Mouse (Mus musculus) MEL (cell line): ENCODE data around the gene Loxl1. TPM values are rescaled to one million over a fixed set of nuclear protein-coding genes. Genes with fewer than 3 reads are reported as not detected.
"Not testable (repeated sequence)": the region's sequence is repeated elsewhere in the genome, so short reads cannot be mapped to it uniquely, and the experiment has no call there.

Experiments used
- DNase-seq: peaks from one replicate; pipeline ENCODE4 v3.0.0; 2011; ENCODE audit warnings: low read depth, low spot score
- H3K27ac ChIP-seq: 2 replicates; pipeline ENCODE4 v1.5.1; 2012; ENCODE audit warnings: low read depth, mild to moderate bottlenecking, control low read depth, low read length, moderate library complexity; ENCODE audit not compliant: control insufficient read depth
- H3K27me3 ChIP-seq, 2 experiments: fragments of 150-350 bp in 1 of 2; sonication (generic) in 1 of 2; 2 replicates each; pipeline ENCODE4 v1.6.1; 2012; ENCODE audit warnings: low read length in 2 of 2, mild to moderate bottlenecking in 2 of 2, improper control_type of control experiment in 1 of 2, moderate library complexity in 1 of 2; ENCODE audit not compliant: insufficient read depth in 2 of 2, control insufficient read depth in 1 of 2
- H3K36me3 ChIP-seq, 2 experiments: 2 replicates each; pipeline ENCODE4 v1.6.1; 2012 to 2014; ENCODE audit warnings: low read length in 2 of 2, improper control_type of control experiment in 1 of 2, inconsistent platforms in 1 of 2, mild to moderate bottlenecking in 1 of 2; ENCODE audit not compliant: insufficient read depth in 2 of 2, control insufficient read depth in 1 of 2
- H3K4me1 ChIP-seq, 2 experiments: fragments of 150-350 bp in 1 of 2; sonication (generic) in 1 of 2; 2 replicates each; pipeline ENCODE4 v1.6.1; 2012; ENCODE audit warnings: low read length in 2 of 2, improper control_type of control experiment in 1 of 2, mild to moderate bottlenecking in 1 of 2; ENCODE audit not compliant: insufficient read depth in 2 of 2, control insufficient read depth in 1 of 2
- H3K4me3 ChIP-seq, 2 experiments: fragments of 150-350 bp in 1 of 2; sonication (generic) in 1 of 2; 2 replicates each; pipeline ENCODE4 v1.5.1; 2012; ENCODE audit warnings: low read depth in 2 of 2, low read length in 2 of 2, mild to moderate bottlenecking in 2 of 2, moderate library complexity in 2 of 2, control low read depth in 1 of 2, improper control_type of control experiment in 1 of 2; ENCODE audit not compliant: control insufficient read depth in 1 of 2, insufficient read depth in 1 of 2
- H3K79me2 ChIP-seq: 2 replicates; pipeline ENCODE4 v1.6.1; 2012; ENCODE audit warnings: mild to moderate bottlenecking, low read length, moderate library complexity; ENCODE audit not compliant: control insufficient read depth, poor library complexity, insufficient read depth
- H3K9ac ChIP-seq: 2 replicates; pipeline ENCODE4 v1.6.1; 2012; ENCODE audit warnings: low read depth, mild to moderate bottlenecking, control low read depth, low read length, moderate library complexity; ENCODE audit not compliant: control insufficient read depth, poor library complexity, severe bottlenecking
- H3K9me3 ChIP-seq: fragments of 150-350 bp; sonication (generic); replicated peaks from 2 replicates; pipeline ENCODE4 v1.6.1; 2012; ENCODE audit warnings: mild to moderate bottlenecking, low read length, improper control_type of control experiment, moderate library complexity; ENCODE audit not compliant: insufficient read depth
- BHLHE40 ChIP-seq: IDR thresholded peaks from 2 replicates; pipeline ENCODE4 v1.6.1; 2012; ENCODE audit warnings: low read depth, mild to moderate bottlenecking, inconsistent platforms, low read length, improper control_type of control experiment, borderline replicate concordance
- CTCF ChIP-seq, 3 experiments: IDR thresholded peaks in 2 of 3; conservative IDR thresholded peaks in 1 of 3; 2 replicates each; pipeline ENCODE4 v1.5.1; 2011 to 2012; ENCODE audit warnings: low read length in 3 of 3, low read depth in 2 of 3, mild to moderate bottlenecking in 2 of 3, improper control_type of control experiment in 1 of 3, inconsistent platforms in 1 of 3, mixed read lengths in 1 of 3, moderate library complexity in 1 of 3; ENCODE audit not compliant: control insufficient read depth in 1 of 3, insufficient read depth in 1 of 3, poor library complexity in 1 of 3, severe bottlenecking in 1 of 3
- E2F4 ChIP-seq: IDR thresholded peaks from 2 replicates; pipeline ENCODE4 v1.6.1; 2011; ENCODE audit warnings: low read depth, low read length, improper control_type of control experiment, borderline replicate concordance
- ETS1 ChIP-seq: IDR thresholded peaks from 2 replicates; pipeline ENCODE4 v1.6.1; 2012; ENCODE audit warnings: low read depth, mild to moderate bottlenecking, inconsistent platforms, low read length, improper control_type of control experiment, moderate library complexity
- GABPA ChIP-seq: IDR thresholded peaks from 2 replicates; pipeline ENCODE4 v1.6.1; 2012; ENCODE audit warnings: low read depth, mild to moderate bottlenecking, inconsistent platforms, low read length, improper control_type of control experiment, moderate library complexity
- GATA1 ChIP-seq: IDR thresholded peaks from 2 replicates; pipeline ENCODE4 v1.6.1; 2011; ENCODE audit warnings: low read depth, low read length, improper control_type of control experiment
- HCFC1 ChIP-seq: IDR thresholded peaks from 2 replicates; pipeline ENCODE4 v1.6.1; 2012; ENCODE audit warnings: low read depth, mild to moderate bottlenecking, inconsistent platforms, low read length, improper control_type of control experiment, moderate library complexity
- JUND ChIP-seq: IDR thresholded peaks from 2 replicates; pipeline ENCODE4 v1.6.1; 2011; ENCODE audit warnings: low read depth, mild to moderate bottlenecking, improper control_type of control experiment, low read length
- KAT2A ChIP-seq: conservative IDR thresholded peaks from 2 replicates; pipeline ENCODE4 v1.6.1; 2012; ENCODE audit warnings: low read depth, low read length, improper control_type of control experiment, inconsistent platforms
- MAX ChIP-seq: IDR thresholded peaks from 2 replicates; pipeline ENCODE4 v1.6.1; 2011; ENCODE audit warnings: low read length, improper control_type of control experiment
- MAZ ChIP-seq: IDR thresholded peaks from 2 replicates; pipeline ENCODE4 v1.6.1; 2012; ENCODE audit warnings: low read depth, mild to moderate bottlenecking, inconsistent platforms, low read length, improper control_type of control experiment
- MEF2A ChIP-seq: IDR thresholded peaks from 2 replicates; pipeline ENCODE4 v1.6.1; 2014; ENCODE audit warnings: low read depth, mild to moderate bottlenecking, inconsistent platforms, low read length, improper control_type of control experiment; ENCODE audit not compliant: poor library complexity, insufficient replicate concordance, severe bottlenecking; ENCODE audit errors: extremely low read depth
- MXI1 ChIP-seq: IDR thresholded peaks from 2 replicates; pipeline ENCODE4 v1.6.1; 2011; ENCODE audit warnings: mild to moderate bottlenecking, low read depth, low read length, improper control_type of control experiment
- MYB ChIP-seq: IDR thresholded peaks from 2 replicates; pipeline ENCODE4 v1.6.1; 2011; ENCODE audit warnings: mild to moderate bottlenecking, low read depth, low read length, improper control_type of control experiment
- MYC ChIP-seq: IDR thresholded peaks from 2 replicates; pipeline ENCODE4 v1.6.1; 2011; ENCODE audit warnings: low read depth, mild to moderate bottlenecking, low read length, improper control_type of control experiment, moderate library complexity
- NELFE ChIP-seq: IDR thresholded peaks from 2 replicates; pipeline ENCODE4 v1.6.1; 2011; ENCODE audit warnings: low read depth, low read length, improper control_type of control experiment
- NRF1 ChIP-seq: IDR thresholded peaks from 2 replicates; pipeline ENCODE4 v1.6.1; 2014; ENCODE audit warnings: low read depth, mild to moderate bottlenecking, inconsistent platforms, low read length, improper control_type of control experiment, moderate library complexity; ENCODE audit not compliant: poor library complexity, insufficient read depth, severe bottlenecking
- POLR2A ChIP-seq, 2 experiments: IDR thresholded peaks; 2 replicates each; pipeline ENCODE4 v1.6.1; 2011 to 2012; ENCODE audit warnings: low read length in 2 of 2, mild to moderate bottlenecking in 2 of 2, control low read depth in 1 of 2, improper control_type of control experiment in 1 of 2, low read depth in 1 of 2, moderate library complexity in 1 of 2; ENCODE audit not compliant: control insufficient read depth in 1 of 2, insufficient read depth in 1 of 2, poor library complexity in 1 of 2
- POLR2AphosphoS2 ChIP-seq: IDR thresholded peaks from 2 replicates; pipeline ENCODE4 v1.6.1; 2011; ENCODE audit warnings: low read length, improper control_type of control experiment
- POLR2AphosphoS5 ChIP-seq: IDR thresholded peaks from 2 replicates; pipeline ENCODE4 v1.6.1; 2012; ENCODE audit warnings: low read depth, borderline replicate concordance, mild to moderate bottlenecking, inconsistent platforms, low read length, moderate library complexity, mixed read lengths
- RAD21 ChIP-seq: IDR thresholded peaks from 2 replicates; pipeline ENCODE4 v1.6.1; 2011; ENCODE audit warnings: mild to moderate bottlenecking, low read depth, low read length, improper control_type of control experiment
- RCOR1 ChIP-seq: IDR thresholded peaks from 2 replicates; pipeline ENCODE4 v1.6.1; 2012; ENCODE audit warnings: low read depth, mild to moderate bottlenecking, inconsistent platforms, low read length, improper control_type of control experiment
- SIN3A ChIP-seq: IDR thresholded peaks from 2 replicates; pipeline ENCODE4 v1.6.1; 2012; ENCODE audit warnings: low read length, improper control_type of control experiment, inconsistent platforms
- SMC3 ChIP-seq: IDR thresholded peaks from 2 replicates; pipeline ENCODE4 v1.6.1; 2011; ENCODE audit warnings: low read depth, low read length, improper control_type of control experiment
- TAL1 ChIP-seq: IDR thresholded peaks from 2 replicates; pipeline ENCODE4 v1.6.1; 2012; ENCODE audit warnings: mild to moderate bottlenecking, inconsistent platforms, low read length, moderate library complexity, mixed read lengths
- TBP ChIP-seq: IDR thresholded peaks from 2 replicates; pipeline ENCODE4 v1.8.0; 2011; ENCODE audit warnings: low read depth, low read length, improper control_type of control experiment
- TCF12 ChIP-seq: IDR thresholded peaks from 2 replicates; pipeline ENCODE4 v1.6.1; 2014; ENCODE audit warnings: low read depth, mild to moderate bottlenecking, inconsistent platforms, low read length, improper control_type of control experiment, moderate library complexity
- USF1 ChIP-seq: IDR thresholded peaks from 2 replicates; pipeline ENCODE4 v1.6.1; 2014; ENCODE audit warnings: low read depth, mild to moderate bottlenecking, inconsistent platforms, low read length, improper control_type of control experiment, moderate library complexity
- ZC3H11A ChIP-seq: IDR thresholded peaks from 2 replicates; pipeline ENCODE4 v1.6.1; 2012; ENCODE audit warnings: low read depth, mild to moderate bottlenecking, inconsistent platforms, low read length, improper control_type of control experiment
- ZKSCAN1 ChIP-seq: IDR thresholded peaks from 2 replicates; pipeline ENCODE4 v1.6.1; 2012; ENCODE audit warnings: low read depth, mild to moderate bottlenecking, inconsistent platforms, low read length, improper control_type of control experiment, moderate library complexity
- ZNF384 ChIP-seq: IDR thresholded peaks from 2 replicates; pipeline ENCODE4 v1.6.1; 2012; ENCODE audit warnings: low read depth, mild to moderate bottlenecking, inconsistent platforms, low read length, improper control_type of control experiment
- polyA plus RNA-seq, 2 experiments: library from polyadenylated mRNA; stranded (reverse) in 1 of 2; unstranded in 1 of 2; fragments of >175 nt in 1 of 2; fragments of >200 nt in 1 of 2; gene quantifications; 2 replicates each; pipeline versions ENCODE4 v1.2.1 to v1.2.4; 2012; ENCODE audit warnings: low replicate concordance in 2 of 2, low read depth in 1 of 2; ENCODE audit not compliant: insufficient read length in 2 of 2, insufficient read depth in 1 of 2, missing spikeins in 1 of 2
- total RNA-seq: library from RNA; depleted of rRNA; stranded (reverse); fragments of 300-350 nt; gene quantifications from 2 replicates; pipeline ENCODE4 v1.2.3, GENCODE M21; 2012

Gene Loxl1
- total and polyA plus RNA-seq, 3 experiments, result not detected

DNA sequence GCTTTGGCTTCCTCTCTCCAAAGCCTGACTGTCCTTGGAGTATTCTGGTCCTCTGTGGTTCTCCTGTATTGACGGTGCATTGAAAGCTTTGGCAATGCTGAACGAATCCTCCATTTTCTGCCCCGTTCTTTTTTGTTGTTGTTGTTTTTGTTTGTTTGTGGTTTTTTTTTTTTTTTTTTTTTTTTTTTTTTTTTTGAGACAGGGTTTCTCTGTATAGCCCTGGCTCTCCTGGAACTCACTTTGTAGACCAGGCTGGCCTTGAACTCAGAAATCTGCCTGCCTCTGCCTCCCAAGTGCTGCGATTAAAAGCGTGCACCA lies 59.2 kb downstream of the Loxl1 start:
- DNase-seq, H3K79me2 ChIP-seq, H3K9me3 ChIP-seq, H3K27me3 ChIP-seq, H3K36me3 ChIP-seq, H3K27ac ChIP-seq: not testable (repeated sequence)
- peak overlapping the region; percentile 80 for H3K9ac ChIP-seq
- H3K4me1 ChIP-seq, result peaks cover 0 to 20% of the 10 kb centered on the region in 2 experiments; a peak in 3 of 4 replicates
- peak; percentile 71 for TF ChIP-seq ZNF384
- TF ChIP-seq, all 39 proteins: peak for 1; not testable (repeated sequence) for 38
- peak overlapping the region; percentile 77 to 84 for H3K4me3 ChIP-seq

DNA sequence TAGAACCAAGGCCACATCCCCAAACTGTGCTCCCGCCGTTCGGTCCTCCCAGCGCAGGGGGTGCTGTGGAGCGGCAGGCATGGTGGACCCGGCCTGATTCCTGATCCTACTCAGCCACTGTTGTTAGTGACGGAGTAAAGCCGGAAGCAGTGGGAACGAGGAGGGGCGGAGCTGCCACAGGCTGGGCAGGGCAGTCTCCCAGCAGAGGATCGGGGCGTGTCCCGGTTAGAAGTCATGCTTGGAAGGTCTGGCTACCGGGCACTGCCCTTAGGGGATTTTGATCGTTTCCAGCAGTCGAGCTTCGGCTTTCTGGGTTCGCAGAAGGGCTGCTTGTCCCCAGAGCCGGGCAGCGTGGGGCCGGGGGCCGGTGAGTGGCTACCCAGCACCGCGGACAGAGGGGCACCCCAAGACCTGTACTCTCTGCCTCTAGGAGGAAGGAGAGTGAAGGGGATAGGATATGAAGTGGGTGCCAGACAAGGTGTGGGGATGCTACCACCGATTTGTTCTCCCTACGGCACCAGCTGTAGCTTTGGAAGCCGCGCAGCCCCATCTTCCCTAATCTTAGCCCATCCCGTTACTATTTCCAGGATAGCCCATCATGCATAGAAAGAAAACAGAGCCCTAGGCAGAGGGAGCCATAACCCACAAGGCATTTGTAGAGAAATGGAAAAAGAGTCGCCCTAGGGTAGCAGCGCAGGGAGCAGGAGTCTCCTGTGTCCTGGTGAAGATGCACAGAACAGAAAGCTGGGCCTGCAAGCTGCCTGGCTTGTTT lies 59.8 kb downstream of the Loxl1 start, which contains the start of gene Stoml1:
Gene Stoml1, plus strand, starts transcription at position 132 of the 772 bp plus-strand sequence.
- peak within 1 kb of the TSS; percentile 20; the same call in 1 of the 2 replicates for H3K27ac ChIP-seq
- no peaks in the 10 kb centered on the region for H3K9me3 ChIP-seq
- peak within 1 kb of the TSS; percentile 80 for H3K9ac ChIP-seq
- peak; percentile 97 for DNase-seq
- H3K27me3 ChIP-seq, result no peaks in the 10 kb centered on the region
- peaks cover 12% of the 10 kb centered on the region for H3K79me2 ChIP-seq
- H3K36me3 ChIP-seq, result peaks cover 0 to 9% of the 10 kb centered on the region in 2 experiments; a peak in 2 of 4 replicates
- peaks cover 0 to 20% of the 10 kb centered on the region in 2 experiments; a peak in 3 of 4 replicates for H3K4me1 ChIP-seq
- peak within 1 kb of the TSS; percentile 77 to 84 for H3K4me3 ChIP-seq
- TF ChIP-seq ZNF384, result no peak
- peak; percentile 58; the same call in 1 of the 2 replicates for TF ChIP-seq POLR2AphosphoS2
- TF ChIP-seq TBP, result peak; percentile 66
- peak; percentile 42; the same call in 1 of the 2 replicates for TF ChIP-seq ETS1
- no peak; the same call in 1 of the 2 replicates for TF ChIP-seq NRF1
- TF ChIP-seq ZC3H11A, result no peak
- TF ChIP-seq KAT2A, result no peak; the same call in 1 of the 2 replicates
- peak; percentile 82 to 94 (median 86) for TF ChIP-seq CTCF (IDR thresholded peaks at IDR 0.05 in 2 of 3, conservative IDR thresholded peaks at IDR 0.05 in 1 of 3; ENCODE audit: control insufficient read depth in 1 of 3, insufficient read depth in 1 of 3, low read depth in 2 of 3, low read length in 3 of 3, poor library complexity in 1 of 3, severe bottlenecking in 1 of 3)
- TF ChIP-seq JUND, result no peak
- TF ChIP-seq NELFE, result peak; percentile 83
- TF ChIP-seq SIN3A, result peak; percentile 96
- TF ChIP-seq E2F4, result no peak
- TF ChIP-seq BHLHE40, result no peak
- no peak for TF ChIP-seq MEF2A
- TF ChIP-seq HCFC1, result peak; percentile 94
- no peak for TF ChIP-seq USF1
- peak; percentile 63 to 89 for TF ChIP-seq POLR2A (IDR thresholded peaks at IDR 0.05; ENCODE audit: control insufficient read depth in 1 of 2, insufficient read depth in 1 of 2, low read depth in 1 of 2, low read length in 2 of 2, poor library complexity in 1 of 2)
- 0 out of 2 replicates have a peak, but pooled peaks have one; percentile 65 for TF ChIP-seq MYC
- no peak for TF ChIP-seq GATA1
- TF ChIP-seq TCF12, result peak; percentile 54; the same call in 1 of the 2 replicates
- TF ChIP-seq MAX, result 0 out of 2 replicates have a peak, but pooled peaks have one; percentile 10
- TF ChIP-seq MYB, result no peak
- TF ChIP-seq RAD21, result no peak
- TF ChIP-seq GABPA, result peak; percentile 80; the same call in 1 of the 2 replicates
- TF ChIP-seq POLR2AphosphoS5, result no peak
- TF ChIP-seq MAZ, result no peak
- no peak for TF ChIP-seq RCOR1
- TF ChIP-seq SMC3, result no peak
- peak; percentile 91 for TF ChIP-seq MXI1
- TF ChIP-seq ZKSCAN1, result no peak
- no peak for TF ChIP-seq TAL1
